Mouse (Mus musculus): ENCODE measurements at regions not wholly inside any gene's neighbourhood (a gene's known extent, or its start where the extent isn't known, plus 50 kb on each side); places are given as distances from the start of the nearest gene placed in this dataset.

DNA sequence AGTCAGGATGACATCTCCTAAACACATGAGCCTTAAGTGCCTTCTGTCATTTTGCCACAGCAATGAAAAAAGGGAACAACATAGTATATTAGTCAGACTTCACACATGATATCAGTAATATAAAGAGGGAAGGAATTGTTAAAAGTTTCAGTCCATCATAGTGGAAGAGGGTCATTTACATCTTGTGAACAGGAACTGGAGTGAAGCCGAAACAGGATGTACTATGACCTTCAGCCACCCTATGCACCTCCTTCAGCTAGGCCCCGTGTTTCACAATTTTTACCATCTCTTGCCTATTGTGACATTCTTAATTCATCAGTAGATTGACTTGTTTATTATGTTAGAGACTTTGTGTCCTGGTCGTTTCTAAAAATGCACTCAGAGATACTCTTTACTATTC is 59.8 kb upstream of the St3gal5 start:
- Histone ChIP-seq H3K27me3 (replicated peaks; ENCODE audit: insufficient read depth, low read length) (no peaks in the 10 kb centered on the region), H3K4me1 (ENCODE audit: insufficient read depth, low read depth, low read length) (no peaks in the 10 kb centered on the region), H3K9ac (replicated peaks; ENCODE audit: low read depth) (no peak overlapping the region), H3K4me2 (replicated peaks; ENCODE audit: low read depth, low read length) (no peak overlapping the region), H3K27ac (ENCODE audit: low read length) (no peak overlapping the region), H3K9me3 (ENCODE audit: low read length) (no peaks in the 10 kb centered on the region), H3K36me3 (ENCODE audit: insufficient read depth, low read length) (no peaks in the 10 kb centered on the region), H3K4me3 (ENCODE audit: low read depth, low read length) (no peak overlapping the region)
- 61% methylated on average over 3 of the region's 3 CpGs for whole genome bisulfite sequencing
- TF ChIP-seq EP300 (IDR thresholded peaks at IDR 0.05) (no peak; the same call in 1 of the 2 replicates), CTCF (IDR thresholded peaks at IDR 0.05) (no peak)
- ATAC-seq = no peak
- DNase-seq (ENCODE audit: low spot score) = peak; percentile 20

DNA sequence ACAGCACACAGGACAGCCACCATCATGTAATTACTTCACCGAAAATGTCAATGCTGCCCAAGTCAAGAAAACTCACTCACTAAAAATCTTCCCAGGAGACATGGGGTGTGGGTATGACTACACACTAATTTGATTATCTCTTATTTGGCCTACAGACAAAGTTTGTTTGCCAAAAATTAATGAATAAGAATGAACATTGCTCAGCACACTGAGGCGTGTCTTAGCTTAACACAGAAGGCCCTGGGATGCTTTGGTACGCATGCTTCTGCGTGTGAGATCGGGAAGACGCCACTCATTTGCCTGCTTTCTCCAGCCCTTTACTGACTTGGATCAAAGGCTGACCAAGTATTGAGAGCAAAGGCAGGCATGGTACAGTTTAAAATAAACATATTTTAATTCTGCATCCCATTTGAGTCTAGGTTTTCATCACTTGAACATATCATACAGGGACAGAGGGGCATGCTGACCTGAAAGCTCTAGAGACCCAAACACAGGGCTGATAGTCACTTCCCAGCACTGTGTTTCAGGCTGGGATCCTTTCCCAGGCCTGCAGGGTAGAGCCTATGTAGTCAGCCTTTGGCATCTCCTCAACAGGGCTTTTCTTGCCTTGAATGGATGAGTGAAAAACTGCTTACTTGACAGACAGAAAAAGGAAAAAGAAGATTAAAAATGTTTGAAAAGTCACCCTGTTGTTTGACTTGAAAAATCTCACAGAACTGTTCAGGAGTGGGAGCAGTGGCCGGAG is 53.3 kb upstream of the St3gal5 start:
- DNase-seq (ENCODE audit: low spot score) (no peak), ATAC-seq (no peak)
- no peak overlapping the region for H3K4me2 ChIP-seq (replicated peaks; ENCODE audit: low read depth, low read length)
- no peak overlapping the region for H3K27ac ChIP-seq (ENCODE audit: low read length)
- no peaks in the 10 kb centered on the region for H3K9me3 ChIP-seq (ENCODE audit: low read length)
- WGBS = 96% methylated on average over 7 of the region's 7 CpGs
- TF ChIP-seq CTCF (IDR thresholded peaks at IDR 0.05) (no peak), EP300 (IDR thresholded peaks at IDR 0.05) (no peak)
- no peaks in the 10 kb centered on the region for H3K36me3 ChIP-seq (ENCODE audit: insufficient read depth, low read length)
- no peak overlapping the region for H3K4me3 ChIP-seq (ENCODE audit: low read depth, low read length)
- no peaks in the 10 kb centered on the region for H3K4me1 ChIP-seq (ENCODE audit: insufficient read depth, low read depth, low read length)
- H3K9ac ChIP-seq (replicated peaks; ENCODE audit: low read depth) = no peak overlapping the region
- no peaks in the 10 kb centered on the region for H3K27me3 ChIP-seq (replicated peaks; ENCODE audit: insufficient read depth, low read length)
